Mouse (Mus musculus): ENCODE measurements around the gene Ramp1.

Gene Ramp1

DNA sequence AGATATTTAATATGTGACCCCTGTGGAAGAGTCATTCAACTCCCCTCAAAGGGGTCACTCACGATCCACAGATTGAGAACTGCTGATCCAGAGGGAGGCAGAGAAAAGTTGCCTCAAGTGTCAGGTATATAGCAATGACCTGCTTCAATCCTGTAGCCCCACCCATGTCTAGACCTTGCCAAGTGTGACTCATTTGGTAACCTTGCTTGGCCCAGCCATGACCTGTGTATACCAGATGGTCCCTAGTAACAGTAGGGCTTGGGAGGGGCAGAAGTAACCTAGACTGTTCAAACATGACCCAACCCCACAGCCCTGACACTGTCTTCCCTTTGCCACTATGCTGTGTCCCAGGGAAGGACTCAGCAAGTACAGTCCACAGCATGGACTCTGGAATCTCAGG is 61.1 kb downstream of the Ramp1 start:
- DNase-seq = no peak

DNA sequence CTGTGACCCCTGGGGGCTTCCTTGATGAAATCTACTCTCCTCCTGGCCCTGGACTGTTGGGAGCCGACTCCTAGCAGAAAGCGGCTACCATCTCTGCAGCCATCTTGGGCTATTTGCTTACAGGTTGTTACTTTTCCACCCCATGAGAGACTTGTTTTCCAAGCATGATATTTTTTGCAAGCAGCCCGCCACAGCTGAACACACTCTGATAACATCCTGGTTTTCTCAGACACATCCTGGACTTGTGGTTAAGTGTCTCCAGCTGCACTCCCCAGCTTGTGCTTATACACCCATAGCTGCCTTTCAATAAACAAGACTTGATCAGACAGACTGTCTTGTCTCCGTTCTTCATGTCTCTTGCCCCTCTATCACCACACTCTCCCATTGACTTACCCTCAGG is 61.6 kb downstream of the Ramp1 start:
- DNase-seq = no peak

DNA sequence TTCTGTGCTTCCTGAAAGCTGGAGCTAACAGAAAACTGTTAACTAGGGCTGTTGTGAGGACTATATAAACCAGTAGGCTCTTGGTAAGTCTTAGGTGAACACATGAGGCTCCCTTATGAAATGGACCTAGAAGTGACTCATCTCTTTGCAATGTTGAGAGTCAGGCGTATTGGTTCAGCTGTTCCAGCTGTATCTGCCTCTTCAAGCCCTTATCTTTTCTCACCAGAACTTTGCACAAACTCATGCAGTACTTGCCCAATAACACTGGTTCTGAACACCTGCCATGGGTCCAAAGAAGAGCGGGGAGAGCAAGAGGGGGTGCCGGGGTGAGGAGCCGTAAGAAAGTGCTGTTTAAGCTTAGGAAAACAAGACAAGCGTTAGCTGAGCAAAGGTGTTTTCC is 68.6 kb downstream of the Ramp1 start:
- no peak for DNase-seq

DNA sequence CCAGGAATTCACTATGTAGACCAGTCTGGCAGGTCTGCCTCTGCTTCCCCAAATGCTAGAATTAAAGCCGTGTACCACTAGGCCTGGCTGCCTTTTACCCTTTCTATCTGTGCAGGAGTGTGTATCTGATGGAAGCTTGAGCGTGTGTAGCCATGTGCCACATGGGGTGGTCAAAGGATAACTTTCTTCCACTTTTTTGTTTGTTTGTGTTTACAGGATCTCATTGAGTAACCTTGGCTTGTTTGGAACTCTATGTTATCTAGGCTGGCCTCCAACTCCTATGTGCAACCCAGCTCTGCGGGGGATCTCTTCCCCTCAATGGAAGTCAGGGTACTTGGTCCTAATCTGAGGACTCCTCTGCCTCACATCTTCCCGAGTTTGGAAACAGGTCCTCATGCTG is 69.3 kb downstream of the Ramp1 start:
- peak in 1 of 2 experiments; percentile 29 for DNase-seq

DNA sequence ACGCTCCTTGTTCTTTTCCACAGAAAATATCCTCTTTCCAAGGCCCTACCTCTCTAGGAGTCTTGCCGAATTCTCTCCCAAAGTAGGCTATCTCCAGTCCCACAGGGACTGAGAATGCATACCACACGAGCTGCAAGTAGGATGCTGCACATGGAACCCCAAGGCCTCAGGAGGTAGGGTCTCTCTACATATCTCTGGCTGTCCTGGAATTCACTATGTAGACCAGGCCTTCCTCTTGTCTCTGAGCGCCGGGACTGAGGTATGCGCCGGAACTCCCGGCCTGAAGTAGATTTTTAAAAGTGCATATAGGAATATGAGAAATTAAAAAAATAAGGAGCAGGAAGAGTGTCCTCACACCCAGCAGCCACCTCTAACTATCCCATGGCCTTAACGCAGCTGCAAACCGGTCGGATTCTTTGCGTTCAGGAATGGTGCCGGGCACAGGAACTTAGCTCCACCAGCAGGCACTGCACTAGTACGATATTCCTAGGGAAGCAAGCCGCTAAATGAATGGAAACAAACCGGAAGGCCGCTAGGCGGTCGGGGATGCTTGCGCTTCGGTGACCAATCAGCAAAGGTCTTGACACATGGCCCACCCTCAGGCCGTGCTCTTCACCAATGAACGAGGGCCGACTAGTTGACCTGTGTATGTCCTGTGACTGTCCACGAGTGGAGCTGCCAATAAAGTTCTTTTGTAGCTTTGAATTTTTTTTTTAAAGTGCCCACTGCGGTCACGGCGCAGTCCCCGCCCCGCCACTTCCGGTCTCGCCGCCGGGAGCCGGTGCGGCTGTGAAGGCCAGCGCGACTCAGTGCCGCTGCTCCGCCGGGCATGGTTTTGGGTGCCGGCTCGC is 70.2 kb downstream of the Ramp1 start, which contains the start of gene Ube2f:
Gene Ube2f, plus strand, starts transcription at position 741 of the 851 bp plus-strand sequence.
- DNase-seq = peak; percentile 92 to 94

DNA sequence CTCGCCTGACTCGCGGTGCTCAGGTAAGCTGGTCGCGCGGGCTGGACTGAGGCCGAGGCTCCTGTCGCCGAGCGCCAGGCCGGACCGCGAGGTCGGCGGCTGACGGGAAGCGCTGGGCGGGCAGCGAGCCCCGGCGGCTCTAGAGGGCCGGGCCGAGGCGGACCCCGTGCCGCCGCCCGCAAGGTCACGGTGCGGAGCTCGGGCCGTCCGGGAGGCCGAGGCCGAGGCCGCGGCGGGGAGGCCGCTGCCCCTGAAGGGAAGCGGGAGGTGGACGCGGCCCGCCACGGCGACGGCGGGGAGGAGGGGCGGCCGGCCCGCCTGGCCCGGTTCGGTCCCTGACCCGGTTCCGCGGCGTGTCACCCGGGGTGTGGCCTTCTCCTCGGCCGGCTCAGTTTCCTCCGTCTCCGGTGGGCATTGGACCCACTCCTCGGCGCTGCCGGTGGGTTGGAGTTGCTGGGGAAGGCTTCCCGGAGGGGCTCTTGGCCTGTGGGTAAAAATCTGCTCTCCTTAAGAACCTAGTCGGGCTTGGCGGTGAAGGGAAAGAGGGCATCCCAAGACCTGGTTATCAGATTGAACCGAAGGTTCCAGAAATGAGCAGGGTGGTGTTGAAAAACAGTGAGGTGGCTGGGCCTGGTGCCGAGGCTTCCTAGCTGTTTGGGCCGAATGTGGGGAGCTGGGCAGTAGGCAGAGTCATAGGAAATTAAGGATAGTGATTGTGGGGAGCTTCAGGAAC is 71.0 kb downstream of the Ramp1 start:
- DNase-seq = peak in 1 of 2 experiments; percentile 45

DNA sequence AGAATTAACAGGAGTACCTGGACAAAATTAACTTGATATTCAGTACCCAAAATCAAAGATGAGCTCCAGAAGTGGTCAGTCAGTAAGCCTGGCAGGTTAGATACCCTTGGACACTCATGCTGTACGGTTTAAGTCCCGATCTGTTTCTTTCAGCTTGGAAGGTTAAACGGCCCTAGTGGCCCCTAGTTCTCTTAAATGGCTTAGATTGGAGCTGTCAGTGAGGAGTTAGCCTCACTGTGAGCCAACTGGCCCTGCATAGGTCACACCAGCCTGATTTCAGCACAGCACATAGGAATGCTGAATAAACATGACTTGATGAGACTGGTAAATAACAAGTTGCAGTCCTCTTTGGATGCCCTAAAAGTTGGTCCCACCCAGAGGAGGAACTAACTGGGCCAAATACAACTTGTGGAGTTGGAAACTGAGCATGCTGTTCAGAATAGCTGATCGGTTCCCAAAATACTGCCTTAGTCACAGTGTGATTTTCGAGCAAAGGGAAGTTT is 71.6 kb downstream of the Ramp1 start:
- DNase-seq = peak in 1 of 2 experiments; percentile 10

DNA sequence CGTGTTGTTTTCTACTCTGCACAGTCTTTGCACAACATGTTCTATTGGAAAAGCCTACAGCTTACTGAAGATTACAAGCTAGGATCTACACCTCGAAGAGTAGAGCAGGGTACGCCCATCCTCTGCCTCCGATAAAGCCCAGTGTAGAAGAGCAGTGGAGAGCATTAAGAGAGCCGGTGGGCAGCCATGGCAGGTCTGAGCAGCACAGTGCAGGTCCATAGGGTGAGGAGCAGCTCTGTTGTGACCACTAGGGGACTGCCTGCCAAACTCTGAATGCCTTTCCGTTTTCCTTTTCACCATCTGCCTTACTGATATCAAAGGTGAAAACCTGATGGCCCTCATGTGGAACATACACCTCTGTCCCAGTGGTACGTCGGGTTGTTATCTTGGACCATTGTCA is 72.3 kb downstream of the Ramp1 start:
- peak; percentile 10 to 26 for DNase-seq

DNA sequence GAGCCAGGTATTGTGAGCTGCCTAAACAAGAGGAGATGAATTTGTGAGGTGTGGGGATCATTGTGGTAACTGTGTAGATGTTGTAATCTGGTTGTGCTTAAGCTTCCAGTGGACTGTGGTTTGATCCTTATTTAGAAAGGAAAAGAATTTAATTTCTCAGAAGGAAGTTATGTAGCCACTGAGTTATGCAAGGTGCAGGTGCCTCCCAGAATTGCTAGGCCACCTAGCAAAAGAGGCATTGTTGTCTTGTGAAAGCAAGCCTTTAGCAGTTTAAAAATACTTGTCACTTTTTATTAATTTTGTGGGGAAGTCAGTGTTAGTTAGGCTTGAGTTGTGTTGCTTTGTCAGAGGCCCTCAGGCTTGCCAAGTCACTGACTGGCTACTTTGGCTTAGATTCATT is 78.3 kb downstream of the Ramp1 start:
- no peak for DNase-seq

DNA sequence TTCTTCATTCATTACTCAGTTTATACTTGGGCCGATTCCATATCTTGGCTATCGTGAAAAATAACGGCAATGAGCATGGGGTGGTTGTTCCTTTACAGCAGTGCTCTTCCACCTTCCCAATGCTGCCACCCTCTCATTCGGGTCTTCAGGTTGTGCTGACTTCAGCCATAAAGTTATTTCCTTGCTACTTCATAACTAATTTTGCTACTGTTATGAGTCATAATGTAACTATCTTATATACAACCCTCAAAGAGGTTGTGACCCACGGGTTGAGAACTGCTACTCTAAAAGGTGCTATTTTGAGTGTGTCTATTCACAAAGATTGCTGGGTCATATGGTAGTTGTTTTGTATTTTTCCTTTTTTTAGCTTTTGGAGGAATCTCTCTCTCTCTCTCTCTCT is 80.2 kb downstream of the Ramp1 start:
- no peak for DNase-seq

DNA sequence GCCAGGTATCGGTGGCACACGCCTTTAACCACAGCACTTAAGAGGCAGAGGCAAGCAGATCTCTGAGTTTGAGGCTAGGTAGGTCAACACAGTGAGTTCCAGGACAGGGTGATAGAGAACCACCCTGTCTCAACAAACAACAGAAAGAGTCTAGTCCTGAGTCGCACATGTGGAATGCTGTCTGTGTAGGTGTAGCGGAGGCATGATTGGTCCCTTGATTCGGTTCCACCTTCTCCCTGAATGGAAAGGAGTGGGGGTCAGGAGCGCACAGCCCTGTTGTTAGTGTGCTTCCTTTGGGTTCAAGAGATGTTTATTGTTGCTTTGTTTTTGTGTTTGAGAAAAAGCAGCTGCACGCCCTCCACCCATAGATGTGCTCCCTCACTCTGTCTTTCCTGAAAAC is 82.9 kb downstream of the Ramp1 start:
- no peak for DNase-seq

DNA sequence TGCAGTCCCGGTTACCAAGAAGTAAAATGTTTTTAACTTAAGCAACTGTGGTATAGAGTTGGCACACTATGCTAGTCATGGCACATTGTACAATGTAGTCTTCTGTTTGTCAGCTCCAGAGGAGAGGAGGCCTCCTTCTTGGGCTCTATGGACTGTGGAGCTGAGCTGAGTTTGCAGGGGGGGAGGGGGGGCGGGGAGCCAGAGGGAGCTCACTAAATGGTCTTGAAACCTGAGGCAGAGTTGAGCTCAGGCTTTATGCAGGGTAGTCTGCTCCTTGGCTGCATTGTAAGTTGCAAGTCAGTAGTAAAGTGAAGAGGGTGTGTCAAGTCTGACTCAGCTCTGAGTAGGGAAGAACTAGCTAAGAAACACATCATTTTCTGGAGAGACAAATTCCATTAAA is 92.6 kb downstream of the Ramp1 start:
- DNase-seq = no peak

Measured in cerebellum, postnatal 25 days (tissue).